ENCODE assay signal across 19 mouse cellular contexts in the genomic region with DNA sequence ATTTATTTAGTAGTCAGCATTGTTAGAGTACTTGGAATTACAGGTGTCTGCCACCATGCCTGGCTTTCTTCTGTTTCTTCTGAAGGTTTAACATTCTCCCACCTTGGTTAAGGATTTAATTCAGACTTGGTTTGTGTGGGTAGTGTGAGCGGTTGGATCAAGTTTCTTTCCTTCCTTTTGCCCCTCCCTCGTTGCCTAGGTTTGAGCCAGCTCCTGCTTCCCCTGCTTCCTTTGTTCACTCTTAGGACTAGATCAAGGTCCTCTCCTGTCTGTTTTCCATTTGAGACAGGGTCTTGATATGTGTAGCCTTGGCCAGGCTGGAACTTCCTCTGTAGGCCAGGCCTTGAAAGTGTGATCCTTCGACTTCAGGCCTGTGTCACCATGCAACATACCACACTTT.
"Had no signal": no experiment of that assay in that cellular context is flagged by ENCODE, and none has a peak within 500 bp of the region (broad histone marks: within the 10 kb centered on the region; RNA-seq: fewer than 3 reads in every experiment).

No protein-coding gene starts in this region.

- ATAC-seq: midbrain, embryonic 15.5 days had no signal

- H3K27ac ChIP-seq: limb, embryonic 13.5 days; liver, embryonic 13.5 days; midbrain, embryonic 15.5 days; neural tube, embryonic 12.5 days; neural tube, embryonic 15.5 days; stomach, postnatal 0 days had no signal

- H3K9ac ChIP-seq: limb, embryonic 13.5 days; liver, embryonic 13.5 days; midbrain, embryonic 15.5 days; neural tube, embryonic 12.5 days; neural tube, embryonic 15.5 days had no signal

- H3K4me2 ChIP-seq: limb, embryonic 13.5 days; liver, embryonic 13.5 days; midbrain, embryonic 11.5 days; midbrain, embryonic 15.5 days; neural tube, embryonic 12.5 days; neural tube, embryonic 15.5 days had no signal

- H3K4me3 ChIP-seq: limb, embryonic 13.5 days; liver, embryonic 13.5 days; midbrain, embryonic 15.5 days; neural tube, embryonic 12.5 days; neural tube, embryonic 15.5 days had no signal

- H3K27me3 ChIP-seq: limb, embryonic 13.5 days; liver, embryonic 13.5 days; midbrain, embryonic 15.5 days; neural tube, embryonic 12.5 days; neural tube, embryonic 15.5 days had no signal

- H3K4me1 ChIP-seq: limb, embryonic 13.5 days; midbrain, embryonic 15.5 days; neural tube, embryonic 12.5 days; neural tube, embryonic 15.5 days had no signal

- H3K36me3 ChIP-seq: liver, embryonic 13.5 days; midbrain, embryonic 15.5 days; neural tube, embryonic 12.5 days; neural tube, embryonic 15.5 days had no signal

- DNase-seq: kidney, adult 11 months; kidney, adult 8-10 months; kidney, postnatal 36 days; liver; liver, embryonic 13.5 days; lung, adult 2 months; lung, postnatal 14 days; lung, postnatal 4 days; right cerebral cortex, adult 18-20 months; right cerebral cortex, postnatal 14 days; right cerebral cortex, postnatal 4 days; thymus, adult 18-20 months; thymus, postnatal 36 days had no signal

- H3K9me3 ChIP-seq: limb, embryonic 13.5 days; liver, embryonic 13.5 days; midbrain, embryonic 15.5 days; neural tube, embryonic 12.5 days; neural tube, embryonic 15.5 days had no signal
